Mouse (Mus musculus): ENCODE data around the gene Aff4.
"Not testable (repeated sequence)": the region's sequence is repeated elsewhere in the genome, so short reads cannot be mapped to it uniquely, and the experiment has no call there.

Aff4 gene

DNA sequence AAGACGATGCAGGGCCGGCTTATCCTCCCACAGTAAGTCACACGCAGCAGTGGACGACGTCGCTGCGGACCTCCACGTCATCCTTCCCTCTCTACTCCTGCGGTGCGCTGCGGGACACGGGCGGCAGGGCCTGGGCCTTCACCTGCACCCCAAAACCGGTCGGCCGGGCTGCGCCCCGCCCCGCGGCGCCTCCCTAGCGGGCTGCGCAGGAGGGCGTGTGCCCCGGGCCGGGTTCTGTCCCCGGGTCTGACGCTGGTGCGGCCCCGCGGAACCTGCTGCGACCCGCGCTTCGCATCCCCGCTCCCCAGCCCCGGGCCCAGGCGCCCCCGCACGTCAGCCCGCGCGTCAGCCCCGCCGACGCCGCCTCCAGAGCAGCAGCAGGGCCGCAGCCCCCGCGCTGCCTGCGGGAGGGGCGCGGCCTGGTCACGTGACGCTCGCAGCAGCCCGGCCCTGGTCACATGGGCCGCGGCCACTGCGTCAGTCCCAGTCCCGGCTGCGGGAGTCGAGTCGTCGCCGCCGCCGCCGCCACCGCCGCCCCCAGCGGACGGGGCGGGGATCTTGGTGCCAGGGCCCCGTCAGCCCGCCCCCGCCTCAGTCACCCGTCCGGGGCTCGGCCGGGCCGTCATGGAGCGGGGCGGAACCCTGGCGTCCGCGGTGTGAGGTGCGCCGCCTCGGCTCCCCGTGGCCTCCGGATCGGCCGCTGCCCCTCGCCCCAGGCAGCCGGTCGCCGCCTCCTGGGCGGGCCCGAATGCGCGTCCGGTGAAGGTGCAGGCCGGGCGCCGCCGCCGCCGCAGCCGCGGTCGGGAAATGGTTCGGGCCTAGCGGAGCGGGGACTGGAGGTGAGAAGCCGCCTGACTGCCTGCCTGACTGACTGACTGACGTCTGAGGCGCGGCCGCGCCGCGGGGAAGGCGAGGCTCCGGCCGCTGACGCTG is at the start of gene Aff4:
Gene Aff4 (plus strand): TSS at position 543 of the 933 bp plus-strand sequence.
- DNase-seq, result peak; percentile 94

- DNase-seq, result peak; percentile 35
Observed at GRCm38 (mm10) chr11:53301167-53301515, 49.5 kb upstream of the Aff4 start.

GRCm38 (mm10) chr11:53304044-53304840 is 46.4 kb upstream of the Aff4 start:
- DNase-seq, result no peak

- DNase-seq, result peak; percentile 22
Observed at GRCm38 (mm10) chr11:53306965-53307364, 43.7 kb upstream of the Aff4 start.

DNA sequence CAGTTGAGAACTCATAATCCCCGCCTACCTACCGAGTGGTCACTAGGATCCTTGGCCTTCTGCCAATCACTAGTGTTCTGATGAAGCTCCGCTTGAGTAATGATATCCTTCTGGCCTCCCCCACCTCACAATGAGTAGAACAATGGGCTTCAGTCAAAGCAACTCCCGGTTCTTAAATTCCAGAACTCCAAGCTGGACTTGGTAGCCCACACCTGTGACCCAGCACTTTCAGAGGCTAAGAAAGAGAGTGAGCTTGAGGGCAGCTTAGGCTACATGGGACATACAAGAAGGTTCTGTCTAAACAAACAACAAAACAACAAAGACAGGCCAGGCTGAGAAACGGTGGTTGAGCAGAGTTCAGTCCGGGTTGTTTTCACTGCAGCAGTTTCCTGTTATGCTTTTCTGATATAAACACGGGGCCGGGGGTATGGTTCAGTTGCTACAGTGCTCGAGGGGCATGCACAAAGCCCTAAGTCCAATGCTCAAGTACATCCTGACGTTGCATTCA is 43.0 kb upstream of the Aff4 start:
- DNase-seq, result peak; percentile 75

DNA sequence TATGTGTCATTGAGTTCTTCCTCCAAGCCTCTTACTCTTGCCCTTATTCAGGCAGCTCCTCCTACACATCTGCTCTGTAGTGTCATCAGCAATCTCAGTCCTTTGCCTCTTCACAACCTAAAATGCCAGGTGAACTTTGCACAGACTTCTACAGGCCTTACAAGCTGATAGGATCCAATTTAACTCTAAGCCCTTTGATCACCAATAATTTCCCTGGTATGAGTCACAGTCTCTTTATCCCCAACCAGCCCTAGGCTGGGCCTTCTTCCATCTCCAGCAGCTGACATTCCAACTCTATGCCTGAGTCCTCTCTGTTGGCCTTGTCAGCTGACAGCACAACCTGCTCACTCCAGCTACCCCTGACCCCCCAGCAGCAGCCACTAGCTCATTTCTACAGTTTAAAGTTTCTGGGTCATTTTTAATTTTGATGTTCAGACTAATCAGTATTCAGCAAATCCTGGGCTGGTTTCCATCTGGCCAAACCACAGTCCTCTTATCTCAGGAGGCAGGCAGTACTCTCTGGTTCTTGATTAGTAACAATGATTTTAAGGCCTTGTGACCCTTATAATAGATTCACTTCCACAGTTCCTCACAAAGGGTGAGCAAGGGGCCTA is 42.3 kb upstream of the Aff4 start:
- peak; percentile 72 for DNase-seq

DNA sequence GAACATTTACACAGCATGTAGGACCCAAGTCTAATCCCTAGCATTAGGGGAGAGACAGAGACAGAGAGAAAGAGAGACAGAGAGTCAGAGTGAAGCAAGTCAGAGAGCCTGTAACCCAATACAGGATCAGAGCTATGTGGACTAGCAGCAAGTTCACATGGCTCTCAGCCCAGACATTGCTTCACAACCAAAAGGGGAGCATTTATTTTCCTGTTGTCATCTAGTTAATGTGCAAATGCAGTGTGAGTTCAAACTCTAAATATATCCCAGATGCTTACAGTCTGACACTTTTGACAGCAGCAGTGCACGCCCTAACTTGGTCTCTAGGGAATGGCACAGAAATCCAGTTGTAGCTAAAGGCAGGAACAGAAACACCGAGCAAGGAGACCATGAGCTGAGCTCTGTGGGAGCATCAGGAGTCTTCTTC is 41.7 kb upstream of the Aff4 start:
- DNase-seq, result peak; percentile 87

GRCm38 (mm10) chr11:53311385-53311784 is 39.2 kb upstream of the Aff4 start:
- DNase-seq, result no peak

GRCm38 (mm10) chr11:53312823-53313222 is 37.8 kb upstream of the Aff4 start:
- not testable (repeated sequence) for DNase-seq

- DNase-seq, result peak; percentile 71
Observed at GRCm38 (mm10) chr11:53314770-53315173, 35.9 kb upstream of the Aff4 start.

DNA sequence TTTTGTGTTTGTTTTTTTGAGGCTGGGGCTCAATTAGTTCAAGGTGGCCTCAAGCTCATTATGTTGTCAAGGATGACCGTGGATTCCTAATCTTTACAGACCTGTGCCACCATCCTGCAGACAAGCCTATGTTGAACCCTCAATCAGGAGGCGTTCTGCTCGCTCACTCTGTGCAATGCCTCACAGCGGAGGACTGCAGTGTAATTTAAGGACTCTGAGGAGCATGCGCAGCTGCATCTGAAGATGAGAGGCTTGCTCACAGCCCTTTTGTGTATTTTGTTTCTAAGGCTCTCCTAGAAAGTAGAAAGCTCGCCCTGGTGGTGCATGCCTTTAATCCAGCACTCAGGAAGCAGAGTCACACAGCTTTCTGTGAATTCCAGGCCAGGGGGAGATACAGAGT is 33.6 kb upstream of the Aff4 start:
- DNase-seq, result no peak

- no peak for DNase-seq
Observed at GRCm38 (mm10) chr11:53318041-53318440, 32.6 kb upstream of the Aff4 start.

DNA sequence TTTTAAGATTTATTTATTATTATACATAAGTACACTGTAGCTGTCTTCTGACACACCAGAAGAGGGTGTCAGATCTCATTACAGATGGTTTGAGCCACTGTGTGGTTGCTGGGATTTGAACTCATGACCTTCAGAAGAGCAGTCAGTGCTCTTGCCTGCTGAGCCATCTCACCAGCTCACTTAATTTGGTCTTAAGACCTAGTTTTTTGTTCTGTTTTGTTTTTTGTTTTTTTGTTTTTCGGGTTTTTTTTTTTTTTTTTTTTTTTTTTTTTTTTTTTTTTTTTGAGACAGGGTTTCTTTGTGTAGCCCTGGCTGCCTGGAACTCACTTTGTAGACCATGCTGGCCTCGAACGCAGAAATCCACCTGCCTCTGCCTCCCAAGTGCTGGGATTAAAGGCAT is 32.1 kb upstream of the Aff4 start:
- DNase-seq, result not testable (repeated sequence)

DNA sequence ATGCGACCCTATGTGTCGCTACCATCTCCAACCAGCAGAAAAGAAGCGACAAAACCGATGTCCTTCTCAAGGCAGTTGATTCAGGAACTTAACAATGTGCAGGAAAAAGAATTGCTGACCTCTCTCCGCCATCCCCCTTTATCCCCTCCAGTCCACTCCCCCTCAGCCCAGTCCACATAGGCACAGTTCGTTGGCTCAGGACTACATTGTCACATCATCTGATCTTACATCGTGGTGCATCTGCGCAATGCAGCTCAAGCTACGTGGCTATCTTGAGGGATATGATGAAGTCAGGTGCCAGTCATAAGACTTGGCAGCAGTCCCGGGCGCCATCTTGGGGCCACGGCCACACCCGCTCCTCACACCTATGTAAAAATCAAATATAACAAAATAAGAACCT is 30.8 kb upstream of the Aff4 start:
- DNase-seq, result not testable (repeated sequence)

DNA sequence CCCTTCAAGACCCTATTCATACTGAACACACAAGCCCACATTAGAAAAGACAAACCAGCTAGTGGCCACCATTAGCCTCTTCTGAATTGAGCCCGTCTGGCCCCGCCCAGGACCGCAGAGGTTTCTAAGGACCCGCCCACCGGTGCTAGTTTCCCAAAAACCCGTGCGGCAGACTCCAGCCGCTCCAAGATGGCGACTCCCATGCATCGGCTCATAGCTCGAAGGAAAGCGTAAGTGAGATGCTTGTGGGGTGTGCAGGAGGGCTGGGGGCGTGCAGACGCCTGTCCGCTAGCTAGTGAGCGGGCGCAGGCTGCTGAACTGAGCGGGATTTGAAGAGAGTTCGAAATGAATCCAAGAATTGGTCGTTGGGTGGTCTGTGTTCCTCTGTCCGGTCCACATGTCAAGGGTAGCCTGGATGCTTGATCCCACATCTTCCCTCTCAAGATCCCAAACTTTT is 26.1 kb upstream of the Aff4 start, which contains the start of gene Zcchc10:
Gene Zcchc10 (plus strand): TSS at position 168 of the 457 bp plus-strand sequence.
- peak; percentile 92 for DNase-seq

- no peak for DNase-seq
Observed at GRCm38 (mm10) chr11:53330325-53330724, 20.3 kb upstream of the Aff4 start.

GRCm38 (mm10) chr11:53331121-53331520 is 19.5 kb upstream of the Aff4 start:
- DNase-seq, result no peak

DNA sequence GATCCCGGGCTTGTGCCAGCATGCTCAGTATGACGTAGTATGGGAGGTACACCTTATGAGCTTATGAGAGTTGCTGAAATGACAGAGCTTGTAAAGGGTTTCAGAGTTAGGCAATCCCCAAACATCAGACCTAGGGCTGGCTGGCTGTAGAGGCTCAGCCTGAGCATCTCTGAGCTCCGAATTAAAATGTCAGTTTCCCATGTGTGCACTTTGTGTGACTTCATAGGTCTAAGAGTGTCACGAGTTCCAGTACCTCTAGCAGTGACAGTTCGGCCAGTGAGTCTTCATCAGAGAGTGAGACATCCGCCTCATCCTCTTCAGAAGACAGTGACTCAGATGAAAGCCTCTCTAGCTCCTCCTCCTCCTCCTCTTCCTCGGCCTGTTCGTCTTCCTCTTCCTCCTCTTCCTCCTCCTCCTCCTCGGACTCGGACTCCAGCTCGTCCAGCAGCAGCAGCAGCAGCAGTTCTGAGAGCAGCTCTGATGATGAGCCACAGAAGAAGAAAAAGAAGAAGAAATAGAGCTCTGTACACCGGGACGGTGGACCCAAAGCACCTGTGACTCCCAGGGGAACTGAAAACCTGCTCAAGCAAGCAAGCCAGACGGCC is 18.5 kb upstream of the Aff4 start:
- no peak for DNase-seq

GRCm38 (mm10) chr11:53335505-53336181 is 15.0 kb upstream of the Aff4 start:
- no peak for DNase-seq

- no peak for DNase-seq
Observed at GRCm38 (mm10) chr11:53336182-53336571, 14.5 kb upstream of the Aff4 start.

GRCm38 (mm10) chr11:53336924-53337323 is 13.7 kb upstream of the Aff4 start:
- DNase-seq, result no peak

DNA sequence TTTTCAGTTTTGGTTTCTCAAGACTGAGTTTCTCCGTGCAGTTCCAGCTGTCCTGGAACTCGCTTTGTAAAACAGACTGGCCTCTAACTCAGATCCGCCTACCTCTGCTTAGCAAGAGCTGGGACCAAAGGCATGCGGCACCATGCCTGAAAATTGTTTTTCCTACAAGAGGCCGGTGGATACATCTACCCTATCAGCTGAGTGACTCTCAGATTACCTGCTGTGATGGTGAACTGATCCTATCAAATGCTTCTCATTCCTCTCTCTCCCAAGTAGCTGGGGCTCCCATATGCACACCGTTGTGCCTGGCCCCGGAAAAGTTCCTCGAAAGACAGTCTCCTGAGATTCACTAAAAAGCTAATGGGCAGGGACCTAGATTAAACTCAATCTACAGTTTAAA is 12.9 kb upstream of the Aff4 start:
- DNase-seq, result no peak
